In the genomic region with DNA sequence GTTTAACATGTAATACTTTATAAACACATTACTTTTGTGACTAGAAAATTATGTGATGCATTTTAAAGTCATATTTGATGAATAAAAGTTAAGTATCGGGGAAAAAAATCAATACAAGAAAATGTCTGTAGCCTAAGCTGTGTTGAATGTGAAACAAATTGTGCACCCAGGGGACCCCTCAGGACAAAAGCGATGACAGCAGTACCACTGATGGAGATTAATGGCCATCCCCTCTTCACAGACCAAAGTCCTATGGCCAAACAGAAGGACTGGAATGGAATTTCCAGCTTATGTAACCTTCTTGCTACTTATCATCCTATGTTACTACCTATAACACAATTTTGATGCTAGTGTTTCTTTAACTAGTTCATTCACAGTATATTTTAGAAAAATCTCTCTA, we compare ENCODE assay signal across 29 mouse cellular contexts.
A peak's percentile ranks its signal among the peaks of the same experiment; 100 is the strongest.
DNase-seq lines count a peak whose midpoint lies in the region; ATAC-seq and TF ChIP-seq lines count a peak whose summit lies in the region.
"Had no signal": no experiment of that assay in that cellular context is flagged by ENCODE, and none has a peak within 500 bp of the region (broad histone marks: within the 10 kb centered on the region; RNA-seq: fewer than 3 reads in every experiment).

No protein-coding gene starts in this region.

- no peak overlapping the region for H3K4me2 ChIP-seq in hindbrain, postnatal 0 days (ENCODE audit: low read depth, low read length)
- no peak overlapping the region for H3K4me2 ChIP-seq in neural tube, embryonic 15.5 days
- no peak overlapping the region for H3K4me2 ChIP-seq in neural tube, embryonic 11.5 days (ENCODE audit: low read depth)
- H3K4me2 ChIP-seq: embryonic facial prominence, embryonic 12.5 days; embryonic facial prominence, embryonic 15.5 days; heart, embryonic 13.5 days had no signal

- ATAC-seq in hindbrain, postnatal 0 days: no peak
- ATAC-seq in neural tube, embryonic 15.5 days (ENCODE audit: low FRiP score): no peak
- no peak for ATAC-seq in neural tube, embryonic 11.5 days (ENCODE audit: insufficient read depth, low FRiP score, low TSS enrichment)
- ATAC-seq: activated CD4-positive, CD25-positive, alpha-beta regulatory T cell, adult 4 months; forebrain, embryonic 14.5 days; forebrain, postnatal 0 days; hindbrain, embryonic 16.5 days; inflammation-experienced regulatory T-cells, adult 6 months; intestine, embryonic 16.5 days had no signal

- 60% methylated on average over 2 of the region's 2 CpGs for WGBS in hindbrain, embryonic 10.5 days
- WGBS in hindbrain, postnatal 0 days: 67% methylated on average over 2 of the region's 2 CpGs
- 60% methylated on average over 2 of the region's 2 CpGs for WGBS in neural tube, embryonic 15.5 days
- WGBS in neural tube, embryonic 11.5 days: 54% methylated on average over 2 of the region's 2 CpGs

- H3K27me3 ChIP-seq in hindbrain, embryonic 10.5 days (ENCODE audit: insufficient read depth, poor library complexity, severe bottlenecking): no peaks in the 10 kb centered on the region; the same call in 1 of the 2 replicates
- H3K27me3 ChIP-seq in hindbrain, postnatal 0 days (ENCODE audit: insufficient read depth, low read length): no peaks in the 10 kb centered on the region
- no peaks in the 10 kb centered on the region for H3K27me3 ChIP-seq in neural tube, embryonic 15.5 days (replicated peaks)
- no peaks in the 10 kb centered on the region for H3K27me3 ChIP-seq in neural tube, embryonic 11.5 days (ENCODE audit: control insufficient read depth, insufficient read depth, low read length)
- H3K27me3 ChIP-seq: embryonic facial prominence, embryonic 12.5 days; embryonic facial prominence, embryonic 15.5 days; heart, embryonic 13.5 days had no signal

- no peak overlapping the region for H3K4me3 ChIP-seq in hindbrain, embryonic 10.5 days
- H3K4me3 ChIP-seq in hindbrain, postnatal 0 days (ENCODE audit: low read length): no peak overlapping the region
- H3K4me3 ChIP-seq in neural tube, embryonic 15.5 days (replicated peaks): no peak overlapping the region
- H3K4me3 ChIP-seq in neural tube, embryonic 11.5 days (ENCODE audit: low read depth, low read length): no peak overlapping the region
- H3K4me3 ChIP-seq: embryonic facial prominence, embryonic 12.5 days; embryonic facial prominence, embryonic 15.5 days; heart, adult 2 months; heart, embryonic 10.5 days; heart, embryonic 13.5 days had no signal

- H3K36me3 ChIP-seq in hindbrain, embryonic 10.5 days: no peaks in the 10 kb centered on the region
- H3K36me3 ChIP-seq in hindbrain, postnatal 0 days (ENCODE audit: insufficient read depth, low read length): no peaks in the 10 kb centered on the region
- H3K36me3 ChIP-seq in neural tube, embryonic 15.5 days: no peaks in the 10 kb centered on the region
- H3K36me3 ChIP-seq in neural tube, embryonic 11.5 days (ENCODE audit: control insufficient read depth, insufficient read depth, low read length): no peaks in the 10 kb centered on the region
- H3K36me3 ChIP-seq: embryonic facial prominence, embryonic 12.5 days; embryonic facial prominence, embryonic 15.5 days; heart, embryonic 10.5 days; heart, embryonic 13.5 days had no signal

- no peaks in the 10 kb centered on the region for H3K4me1 ChIP-seq in hindbrain, embryonic 10.5 days (replicated peaks)
- H3K4me1 ChIP-seq in hindbrain, postnatal 0 days (ENCODE audit: insufficient read depth, low read length): no peaks in the 10 kb centered on the region
- no peaks in the 10 kb centered on the region for H3K4me1 ChIP-seq in neural tube, embryonic 15.5 days
- no peaks in the 10 kb centered on the region for H3K4me1 ChIP-seq in neural tube, embryonic 11.5 days (ENCODE audit: control insufficient read depth, insufficient read depth, low read length)
- H3K4me1 ChIP-seq: embryonic facial prominence, embryonic 12.5 days; embryonic facial prominence, embryonic 15.5 days; heart, embryonic 10.5 days; heart, embryonic 13.5 days had no signal

- H3K9ac ChIP-seq in hindbrain, postnatal 0 days (replicated peaks; ENCODE audit: low read length): no peak overlapping the region
- H3K9ac ChIP-seq in neural tube, embryonic 15.5 days (replicated peaks): no peak overlapping the region
- H3K9ac ChIP-seq in neural tube, embryonic 11.5 days (ENCODE audit: low read length): no peak overlapping the region
- H3K9ac ChIP-seq: embryonic facial prominence, embryonic 12.5 days; embryonic facial prominence, embryonic 15.5 days; forebrain, postnatal 0 days; heart, embryonic 13.5 days had no signal

- H3K9me3 ChIP-seq in hindbrain, embryonic 10.5 days: no peaks in the 10 kb centered on the region
- H3K9me3 ChIP-seq in hindbrain, postnatal 0 days (ENCODE audit: low read length): no peaks in the 10 kb centered on the region
- no peaks in the 10 kb centered on the region for H3K9me3 ChIP-seq in neural tube, embryonic 15.5 days (replicated peaks)
- H3K9me3 ChIP-seq in neural tube, embryonic 11.5 days (ENCODE audit: control insufficient read depth, low read length): no peaks in the 10 kb centered on the region
- H3K9me3 ChIP-seq: embryonic facial prominence, embryonic 12.5 days; embryonic facial prominence, embryonic 15.5 days; heart, embryonic 10.5 days; heart, embryonic 13.5 days had no signal

- TF ChIP-seq CTCF in hindbrain, postnatal 0 days (IDR thresholded peaks at IDR 0.05; ENCODE audit: low read depth): no peak

- H3K27ac ChIP-seq in hindbrain, embryonic 10.5 days: no peak overlapping the region
- no peak overlapping the region for H3K27ac ChIP-seq in hindbrain, postnatal 0 days
- H3K27ac ChIP-seq in neural tube, embryonic 15.5 days (replicated peaks): no peak overlapping the region
- H3K27ac ChIP-seq in neural tube, embryonic 11.5 days (ENCODE audit: low read depth, low read length): no peak overlapping the region
- H3K27ac ChIP-seq: embryonic facial prominence, embryonic 12.5 days; embryonic facial prominence, embryonic 15.5 days; heart, adult 2 months; heart, embryonic 10.5 days; heart, embryonic 13.5 days had no signal

- peak; percentile 30 for DNase-seq in hindbrain, embryonic 10.5 days (ENCODE audit: low spot score)
- DNase-seq in hindbrain, postnatal 0 days (ENCODE audit: low spot score): no peak
- DNase-seq in neural tube, embryonic 10.5 days (ENCODE audit: extremely low spot score, low spot score): peak; percentile 30
- DNase-seq in embryo, embryonic 9.5 days (ENCODE audit: extremely low spot score): peak; percentile 18
- DNase-seq in neural tube, embryonic 11.5 days (ENCODE audit: low spot score): peak; percentile 61
- DNase-seq in layer of hippocampus, adult 9-11 months: no peak
- no peak for DNase-seq in spleen, postnatal 14 days (ENCODE audit: low spot score in 2 of 2)
- DNase-seq: adrenal gland, adult 8-10 months; adrenal gland, postnatal 25 days; cerebellum, adult 11-12 months; cerebellum, adult 8-10 months; cerebellum, postnatal 10 days; cerebellum, postnatal 36 days; forebrain, postnatal 0 days; gastrocnemius, postnatal 10 days; gastrocnemius, postnatal 36 days; heart, adult 2 months; heart, postnatal 14 days; heart, postnatal 4 days had no signal

Comparison
In these comparisons a context has a peak if more than half of its experiments do, and no peak if none do; other contexts are left out.
1. DNase-seq: peak in hindbrain, embryonic 10.5 days (single experiment), neural tube, embryonic 10.5 days (single experiment), embryo, embryonic 9.5 days (single experiment) and neural tube, embryonic 11.5 days (single experiment); none in hindbrain, postnatal 0 days (single experiment), layer of hippocampus, adult 9-11 months (single experiment) and spleen, postnatal 14 days (0 of 2).